14 mouse cellular contexts compared by ENCODE assay signal in the genomic region with DNA sequence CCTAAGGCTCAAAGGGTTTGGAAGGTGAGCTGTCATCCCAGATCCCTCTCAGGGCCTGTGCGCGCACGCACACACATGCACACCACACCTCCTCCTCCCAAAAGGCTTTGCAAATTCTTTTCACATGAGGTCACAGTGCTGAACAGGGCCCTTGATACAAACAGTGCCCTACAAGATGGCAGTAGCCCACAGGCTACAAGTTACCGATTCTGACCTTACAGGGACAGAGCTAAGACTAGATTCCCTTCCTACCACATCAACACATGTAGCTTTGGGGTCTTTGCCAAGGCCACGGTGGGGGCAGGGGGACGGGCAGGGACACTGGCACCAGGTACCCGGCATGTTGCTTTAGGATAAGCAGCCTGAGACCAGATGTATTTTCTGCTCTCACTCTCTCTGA. TPM values are rescaled to one million over a fixed set of nuclear protein-coding genes. Genes with fewer than 3 reads are reported as not detected.
DNase-seq lines count a peak whose midpoint lies in the region; ATAC-seq lines count a peak whose summit lies in the region.
"Had no signal": no experiment of that assay in that cellular context is flagged by ENCODE, and none has a peak within 500 bp of the region (broad histone marks: within the 10 kb centered on the region; RNA-seq: fewer than 3 reads in every experiment).

No protein-coding gene starts in this region.

- no peaks in the 10 kb centered on the region for H3K36me3 ChIP-seq in embryonic facial prominence, embryonic 14.5 days (ENCODE audit: control insufficient read depth, insufficient read depth, low read length)
- peaks cover 47% of the 10 kb centered on the region for H3K36me3 ChIP-seq in heart, embryonic 15.5 days
- H3K36me3 ChIP-seq in liver, embryonic 12.5 days = no peaks in the 10 kb centered on the region
- H3K36me3 ChIP-seq: hindbrain, embryonic 12.5 days; neural tube, embryonic 15.5 days had no signal

- ATAC-seq in embryonic facial prominence, embryonic 14.5 days (ENCODE audit: low read depth) = peak; percentile 85
- ATAC-seq in heart, embryonic 15.5 days (replicated peaks; ENCODE audit: insufficient number of reproducible peaks, insufficient read depth, low FRiP score, low read depth) = peak; percentile 90
- no peak for ATAC-seq in liver, embryonic 12.5 days

- H3K9ac ChIP-seq in embryonic facial prominence, embryonic 14.5 days (ENCODE audit: low read depth, low read length) = no peak overlapping the region
- no peak overlapping the region for H3K9ac ChIP-seq in heart, embryonic 15.5 days
- H3K9ac ChIP-seq in liver, embryonic 12.5 days = no peak overlapping the region
- H3K9ac ChIP-seq: hindbrain, embryonic 12.5 days; neural tube, embryonic 15.5 days had no signal

- peak; percentile 43 for DNase-seq in gastrocnemius, adult 18-20 months (ENCODE audit: low spot score)
- no peak for DNase-seq in gastrocnemius, postnatal 4 days (ENCODE audit: low spot score in 2 of 2)
- peak; percentile 56 for DNase-seq in 3T3-L1 (ENCODE audit: low read depth, low spot score)
- peak; percentile 59 for DNase-seq in embryonic facial prominence, embryonic 14.5 days (ENCODE audit: low spot score)
- DNase-seq in kidney, adult 11 months = no peak
- DNase-seq in urinary bladder, postnatal 14 days (ENCODE audit: low spot score) = no peak
- DNase-seq: cerebellum, postnatal 14 days; kidney, adult 2 months; right cerebral cortex, postnatal 14 days; thymus, postnatal 14 days had no signal

- no peak overlapping the region for H3K4me2 ChIP-seq in embryonic facial prominence, embryonic 14.5 days (ENCODE audit: low read depth, low read length)
- no peak overlapping the region for H3K4me2 ChIP-seq in heart, embryonic 15.5 days
- H3K4me2 ChIP-seq in liver, embryonic 12.5 days = no peak overlapping the region
- H3K4me2 ChIP-seq: hindbrain, embryonic 12.5 days; neural tube, embryonic 15.5 days had no signal

- H3K27ac ChIP-seq in embryonic facial prominence, embryonic 14.5 days (replicated peaks; ENCODE audit: low read depth, low read length) = no peak overlapping the region
- peak overlapping the region; percentile 84 for H3K27ac ChIP-seq in heart, embryonic 15.5 days
- H3K27ac ChIP-seq in liver, embryonic 12.5 days = no peak overlapping the region
- H3K27ac ChIP-seq: hindbrain, embryonic 12.5 days; neural tube, embryonic 15.5 days had no signal

- H3K27me3 ChIP-seq in embryonic facial prominence, embryonic 14.5 days (replicated peaks; ENCODE audit: control insufficient read depth, insufficient read depth, low read length) = no peaks in the 10 kb centered on the region
- no peaks in the 10 kb centered on the region for H3K27me3 ChIP-seq in heart, embryonic 15.5 days
- no peaks in the 10 kb centered on the region for H3K27me3 ChIP-seq in liver, embryonic 12.5 days (replicated peaks)
- H3K27me3 ChIP-seq: hindbrain, embryonic 12.5 days; neural tube, embryonic 15.5 days had no signal

- H3K9me3 ChIP-seq in embryonic facial prominence, embryonic 14.5 days (ENCODE audit: control insufficient read depth, low read length) = no peaks in the 10 kb centered on the region
- H3K9me3 ChIP-seq in heart, embryonic 15.5 days (replicated peaks) = no peaks in the 10 kb centered on the region
- H3K9me3 ChIP-seq in liver, embryonic 12.5 days (replicated peaks) = no peaks in the 10 kb centered on the region
- H3K9me3 ChIP-seq: hindbrain, embryonic 12.5 days; neural tube, embryonic 15.5 days had no signal

- 58% methylated on average over 7 of the region's 7 CpGs for WGBS in embryonic facial prominence, embryonic 14.5 days
- 32% methylated on average over 7 of the region's 7 CpGs for WGBS in heart, embryonic 15.5 days
- WGBS in liver, embryonic 12.5 days (ENCODE audit: insufficient replicate concordance) = 83% methylated on average over 7 of the region's 7 CpGs

- no peaks in the 10 kb centered on the region for H3K4me1 ChIP-seq in embryonic facial prominence, embryonic 14.5 days (ENCODE audit: control insufficient read depth, insufficient read depth, low read length)
- peaks cover 18% of the 10 kb centered on the region for H3K4me1 ChIP-seq in heart, embryonic 15.5 days (replicated peaks)
- H3K4me1 ChIP-seq in liver, embryonic 12.5 days = no peaks in the 10 kb centered on the region
- H3K4me1 ChIP-seq: hindbrain, embryonic 12.5 days; neural tube, embryonic 15.5 days had no signal

- H3K4me3 ChIP-seq in embryonic facial prominence, embryonic 14.5 days (ENCODE audit: low read depth, low read length) = no peak overlapping the region
- no peak overlapping the region for H3K4me3 ChIP-seq in heart, embryonic 15.5 days
- H3K4me3 ChIP-seq in liver, embryonic 12.5 days = no peak overlapping the region
- H3K4me3 ChIP-seq: hindbrain, embryonic 12.5 days; neural tube, embryonic 15.5 days had no signal

RNA-seq across cellular contexts. Expression of gene Mtr, which starts 35.9 kb away (rescaled TPM):
- total RNA-seq in gastrocnemius, adult 18-20 months (2021) = 10 to 100 TPM; 13.1 to 15.7 TPM
- total RNA-seq in gastrocnemius, postnatal 4 days (2021) = 10 to 100 TPM; 30.9 to 38.1 TPM
- 20.5 and 23.4 TPM in 2 replicates for polyA plus RNA-seq in embryonic facial prominence, embryonic 14.5 days (2014; fragmentation: Nextera tagmentation; extraction: Ambion mirVana)
- polyA plus RNA-seq in heart, embryonic 15.5 days (2015; fragmentation: Nextera tagmentation; extraction: Ambion mirVana) = 10.1 and 12.1 TPM in 2 replicates
- 14.1 and 16.6 TPM in 2 replicates for polyA plus RNA-seq in liver, embryonic 12.5 days (2016; fragmentation: Nextera tagmentation; extraction: Ambion mirVana)

RNA-seq across cellular contexts. Expression of gene Actn2, which starts 46.8 kb away (rescaled TPM):
- total RNA-seq in gastrocnemius, adult 18-20 months (2021) = 1,000 to 10,000 TPM; 1,284 to 1,493 TPM
- 1,000 to 10,000 TPM; 1,796 to 1,855 TPM for total RNA-seq in gastrocnemius, postnatal 4 days (2021)
- polyA plus RNA-seq in embryonic facial prominence, embryonic 14.5 days (2014; fragmentation: Nextera tagmentation; extraction: Ambion mirVana) = 358 and 490 TPM in 2 replicates
- polyA plus RNA-seq in heart, embryonic 15.5 days (2015; fragmentation: Nextera tagmentation; extraction: Ambion mirVana) = 1,445 and 1,519 TPM in 2 replicates
- polyA plus RNA-seq in liver, embryonic 12.5 days (2016; fragmentation: Nextera tagmentation; extraction: Ambion mirVana) = 1.7 and 4.0 TPM in 2 replicates

Comparison
In these comparisons a context has a peak if more than half of its experiments do, and no peak if none do; other contexts are left out.
1. DNase-seq: peak in gastrocnemius, adult 18-20 months (single experiment), 3T3-L1 (single experiment) and embryonic facial prominence, embryonic 14.5 days (single experiment); none in gastrocnemius, postnatal 4 days (0 of 2), kidney, adult 11 months (single experiment) and urinary bladder, postnatal 14 days (single experiment).
2. RNA of gene Actn2, which starts 46.8 kb away (polyA plus RNA-seq): 1,445 to 1,519 TPM in heart, embryonic 15.5 days and 358 to 490 TPM in embryonic facial prominence, embryonic 14.5 days; 1.7 to 4.0 TPM in liver, embryonic 12.5 days; every median in the first group is over 10 times any median in the second.